Mouse (Mus musculus): ENCODE results near the gene Etfbkmt.

GRCm38 (mm10) chr6:149188925-149189257 lies 49.2 kb downstream of the Etfbkmt start:
- TF ChIP-seq CTCF (IDR thresholded peaks at IDR 0.05; ENCODE audit: insufficient read depth, low read length) (no peak), POLR2A (IDR thresholded peaks at IDR 0.05; ENCODE audit: borderline replicate concordance, extremely low read depth, low read depth, low read length) (no peak)

All from lung, adult 2 months (tissue).